In the genomic region with DNA sequence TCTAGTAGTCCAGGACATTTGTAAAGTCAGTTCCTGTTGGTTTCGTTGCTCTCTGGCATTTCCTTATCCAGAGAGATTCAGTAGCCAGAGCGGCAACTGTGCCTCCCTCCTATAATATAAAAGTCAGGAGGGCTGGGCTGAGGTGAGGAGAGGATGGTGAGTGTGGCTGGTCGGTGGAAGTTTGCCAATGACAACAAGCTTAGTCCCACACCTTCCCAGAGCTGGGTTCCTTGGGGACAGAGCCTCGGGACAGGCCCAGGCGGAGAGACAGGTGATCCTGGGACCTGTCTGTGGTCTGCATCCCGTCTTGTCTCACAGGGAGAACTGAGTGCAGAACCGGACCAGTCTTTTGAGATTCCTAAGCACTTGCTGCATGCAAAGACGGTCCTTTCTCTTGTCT, we compare ENCODE assay signal across 17 mouse cellular contexts.
"Had no signal": no experiment of that assay in that cellular context is flagged by ENCODE, and none has a peak within 500 bp of the region (broad histone marks: within the 10 kb centered on the region; RNA-seq: fewer than 3 reads in every experiment).

No protein-coding gene starts in this region.

- H3K9me3 ChIP-seq: neural tube, embryonic 13.5 days; neural tube, embryonic 15.5 days; stomach, embryonic 15.5 days had no signal

- H3K9ac ChIP-seq: liver, embryonic 12.5 days; liver, embryonic 14.5 days; midbrain, embryonic 13.5 days; neural tube, embryonic 13.5 days; neural tube, embryonic 15.5 days; stomach, embryonic 15.5 days had no signal

- H3K27me3 ChIP-seq: liver, embryonic 12.5 days; midbrain, embryonic 13.5 days; neural tube, embryonic 13.5 days; neural tube, embryonic 15.5 days; stomach, embryonic 15.5 days had no signal

- H3K4me1 ChIP-seq: midbrain, embryonic 13.5 days; neural tube, embryonic 13.5 days; neural tube, embryonic 15.5 days; stomach, embryonic 15.5 days had no signal

- ATAC-seq: liver, embryonic 12.5 days; midbrain, embryonic 13.5 days; midbrain, embryonic 16.5 days had no signal

- H3K36me3 ChIP-seq: liver, embryonic 12.5 days; midbrain, embryonic 10.5 days; midbrain, embryonic 13.5 days; neural tube, embryonic 13.5 days; neural tube, embryonic 15.5 days; stomach, embryonic 15.5 days had no signal

- DNase-seq: lung, adult 18-20 months; lung, postnatal 14 days; lung, postnatal 4 days; retina, postnatal 1 day; right cerebral cortex, adult 18-20 months; right cerebral cortex, postnatal 14 days; thymus, adult 18-20 months; thymus, postnatal 14 days had no signal

- H3K4me3 ChIP-seq: liver, embryonic 12.5 days; midbrain, embryonic 10.5 days; midbrain, embryonic 13.5 days; myocyte; neural tube, embryonic 13.5 days; neural tube, embryonic 15.5 days; stomach, embryonic 15.5 days had no signal

- H3K4me2 ChIP-seq: liver, embryonic 12.5 days; midbrain, embryonic 13.5 days; neural tube, embryonic 13.5 days; neural tube, embryonic 15.5 days; stomach, embryonic 15.5 days had no signal

- H3K27ac ChIP-seq: liver, embryonic 12.5 days; liver, embryonic 14.5 days; midbrain, embryonic 10.5 days; midbrain, embryonic 13.5 days; neural tube, embryonic 13.5 days; neural tube, embryonic 15.5 days; stomach, embryonic 15.5 days had no signal
